Mouse (Mus musculus): ENCODE data around the gene Marcksl1.

Marcksl1 gene

DNA sequence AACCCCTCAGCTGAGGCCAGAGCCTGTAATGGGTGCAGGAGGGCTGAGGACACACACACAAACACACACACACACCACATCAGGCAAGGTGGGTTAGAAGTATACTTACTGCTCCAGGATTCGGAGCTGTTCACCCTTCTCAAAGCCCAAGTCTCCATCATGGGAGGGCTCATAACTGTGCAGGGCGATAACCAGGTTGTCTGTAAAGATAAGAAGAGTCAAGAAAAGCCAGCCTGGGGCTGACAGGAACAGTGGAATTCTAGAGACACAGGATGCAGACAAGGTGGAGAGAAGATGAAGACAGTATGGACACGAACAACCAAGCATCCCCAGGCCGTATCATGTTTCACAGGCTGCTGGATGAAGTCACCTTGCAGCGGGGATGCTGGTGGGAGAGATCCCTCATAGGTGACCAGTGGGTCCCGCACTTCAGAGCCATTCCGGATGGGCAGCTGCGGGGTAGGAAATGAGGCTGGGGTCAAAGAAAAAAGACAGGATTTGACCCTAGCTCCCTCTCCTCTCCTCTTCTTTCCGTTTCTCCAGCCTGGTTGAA lies 44.0 kb downstream of the Marcksl1 start:
- no peak for DNase-seq (ENCODE audit: low spot score)

DNA sequence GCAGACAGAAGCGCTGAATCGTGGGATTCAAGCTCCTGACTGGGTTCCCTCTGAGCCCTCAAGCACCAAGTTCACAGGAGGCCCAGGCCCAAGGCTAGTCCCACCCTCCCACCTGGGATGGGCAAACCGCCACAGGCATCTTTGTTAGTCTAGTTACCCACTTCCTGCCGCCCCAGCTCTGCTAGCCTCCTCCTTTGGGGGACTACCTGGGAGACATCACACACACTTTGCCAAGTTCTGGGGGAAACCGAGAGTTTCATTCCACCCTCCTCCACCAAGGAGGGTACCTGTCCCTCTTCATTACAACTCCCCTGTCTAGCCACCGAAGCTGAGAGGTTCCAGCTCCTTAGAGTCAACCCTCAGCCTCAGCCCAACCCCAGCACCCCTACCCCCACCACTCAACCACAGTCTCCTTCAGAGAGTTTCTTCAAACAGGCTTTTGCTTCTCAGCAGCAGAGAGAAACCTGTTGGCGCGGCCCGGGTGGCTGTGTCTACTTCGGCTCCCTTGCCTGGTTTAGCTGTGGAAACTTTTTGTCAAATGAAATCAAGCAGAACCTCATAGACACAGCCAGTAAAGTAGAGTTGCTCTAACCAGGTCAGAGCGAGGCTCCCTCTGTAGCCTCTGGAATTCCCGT lies 45.1 kb downstream of the Marcksl1 start:
- DNase-seq (ENCODE audit: low spot score) = peak; percentile 91

DNA sequence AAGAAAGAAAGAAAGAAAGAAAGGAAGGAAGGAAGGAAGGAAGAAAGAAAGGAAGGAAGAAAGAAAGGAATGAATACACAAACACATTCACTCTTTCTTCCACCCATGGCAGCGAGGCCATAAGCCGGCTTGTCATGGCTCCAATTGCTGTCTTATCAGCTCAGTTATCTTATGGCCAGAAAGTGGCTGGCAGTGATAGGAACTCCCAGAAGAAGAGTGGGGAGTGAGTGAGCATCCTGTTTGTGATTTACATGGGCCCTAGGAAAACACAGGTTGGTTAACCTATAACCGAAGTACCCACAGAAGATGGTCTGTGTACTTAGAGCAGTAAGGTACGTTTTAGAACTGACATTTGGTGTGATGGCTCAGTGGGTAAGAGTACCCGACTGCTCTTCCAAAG lies 47.8 kb downstream of the Marcksl1 start:
- peak; percentile 29 for DNase-seq (ENCODE audit: low spot score)

DNA sequence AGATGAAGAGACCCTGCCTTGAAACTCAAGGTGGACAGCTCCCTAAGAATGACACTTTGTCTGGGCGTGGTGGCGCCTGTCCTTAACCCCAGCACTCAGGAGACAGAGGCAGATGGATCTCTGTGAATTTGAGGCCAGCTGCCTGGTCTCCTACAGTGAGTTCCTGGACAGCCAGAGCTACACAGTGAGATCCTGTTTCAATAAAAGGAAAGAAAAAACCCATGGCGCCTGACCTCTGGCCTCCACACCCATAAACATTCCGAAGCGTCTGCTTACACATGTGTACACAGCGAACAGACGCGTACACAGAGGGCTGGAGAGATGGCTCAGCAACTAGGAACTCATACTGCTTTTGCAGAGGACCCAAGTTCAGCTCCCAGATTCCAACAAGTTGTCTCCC lies 50.3 kb downstream of the Marcksl1 start:
- no peak for DNase-seq (ENCODE audit: low spot score)

DNA sequence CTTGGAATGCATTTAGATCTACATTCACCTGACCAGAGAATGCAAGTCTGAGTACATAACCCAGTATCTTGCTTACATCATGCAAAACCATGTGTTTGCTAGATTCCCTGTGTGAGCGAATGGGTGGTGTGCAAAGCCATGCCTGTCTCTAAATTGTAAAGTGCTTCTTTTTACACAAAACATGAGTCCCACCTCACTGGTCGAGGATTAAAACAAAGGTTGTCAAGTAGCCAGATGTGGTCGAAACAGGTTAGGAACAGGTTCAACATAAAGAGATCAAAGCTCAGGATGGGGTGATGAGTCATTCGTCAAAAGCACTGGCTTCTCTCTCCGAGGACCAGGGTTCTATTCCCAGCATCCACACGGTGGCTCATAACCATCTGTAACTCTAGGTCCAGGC lies 51.8 kb downstream of the Marcksl1 start:
- peak; percentile 62 for DNase-seq (ENCODE audit: low spot score)

All from T-cell, adult 2 months (primary cell).